Mouse (Mus musculus): ENCODE data around the gene Olfr855. TPM values are rescaled to one million over a fixed set of nuclear protein-coding genes. Genes with fewer than 3 reads are reported as not detected.

The Olfr855 gene
- total and polyA plus RNA-seq, 2 experiments, result not detected

DNA sequence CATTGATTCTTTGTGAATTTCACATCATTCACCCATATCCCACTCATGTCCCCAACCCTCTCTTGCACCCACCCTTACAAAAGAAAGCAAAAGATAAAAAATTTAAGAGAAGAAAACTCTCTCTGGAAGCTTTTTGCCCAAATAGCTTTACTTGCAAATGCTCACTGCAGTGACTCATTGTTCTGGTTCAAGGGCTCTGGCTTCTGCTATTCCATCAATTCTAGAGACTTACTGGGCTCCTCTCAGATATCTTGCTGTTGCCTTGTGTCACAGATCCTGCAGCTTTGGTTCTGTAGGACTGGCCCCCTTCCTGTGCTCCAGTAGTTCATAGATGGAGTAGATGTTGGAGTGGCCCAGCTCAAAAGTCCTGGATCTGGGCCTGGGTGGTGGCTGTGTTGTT is 47.2 kb downstream of the Olfr855 start:
- DNase-seq (ENCODE audit: extremely low read depth, low read depth, low spot score), result no peak
- no peaks in the 10 kb centered on the region; the same call in 1 of the 2 replicates for H3K79me2 ChIP-seq (ENCODE audit: control insufficient read depth, insufficient read depth, low read length)
- TF ChIP-seq CTCF (IDR thresholded peaks at IDR 0.05; ENCODE audit: low read depth, low read length), result no peak
- TF ChIP-seq POLR2A (IDR thresholded peaks at IDR 0.05; ENCODE audit: extremely low read depth, insufficient read depth, low read length), result no peak
- H3K4me3 ChIP-seq (ENCODE audit: insufficient read depth, low read depth, low read length), result no peak overlapping the region
- H3K36me3 ChIP-seq (ENCODE audit: control insufficient read depth, insufficient read depth, low read length), result peaks cover 6% of the 10 kb centered on the region
- no peaks in the 10 kb centered on the region for H3K4me1 ChIP-seq (ENCODE audit: control insufficient read depth, insufficient read depth, low read length)
- no peak overlapping the region for H3K9ac ChIP-seq (ENCODE audit: low read depth, low read length)
- H3K27me3 ChIP-seq (ENCODE audit: control insufficient read depth, insufficient read depth, low read length), result no peaks in the 10 kb centered on the region
- no peak overlapping the region for H3K27ac ChIP-seq (replicated peaks; ENCODE audit: insufficient read depth, low read depth, low read length)

Other genes with a start within 250 kb of the Olfr855 start
- gene Olfr845, start 246.2 kb upstream of the Olfr855 start, total RNA-seq (2014; rRNA removed), result not detected in 2 replicates
- gene Olfr845, start 246.2 kb upstream of the Olfr855 start, polyA plus RNA-seq (2012; rRNA removed), result not detected in 2 replicates
- gene Olfr846, start 218.6 kb upstream of the Olfr855 start, total RNA-seq (2014; rRNA removed), result not detected in 2 replicates
- not detected in 2 replicates for gene Olfr846, start 218.6 kb upstream of the Olfr855 start, polyA plus RNA-seq (2012; rRNA removed)
- gene Olfr847, start 203.9 kb upstream of the Olfr855 start, total RNA-seq (2014; rRNA removed), result not detected in 2 replicates
- not detected in 2 replicates for gene Olfr847, start 203.9 kb upstream of the Olfr855 start, polyA plus RNA-seq (2012; rRNA removed)
- not detected in 2 replicates for gene Olfr849, start 142.4 kb upstream of the Olfr855 start, total RNA-seq (2014; rRNA removed)
- gene Olfr849, start 142.4 kb upstream of the Olfr855 start, polyA plus RNA-seq (2012; rRNA removed), result not detected in 2 replicates
- not detected in 2 replicates for gene Olfr850, start 104.4 kb upstream of the Olfr855 start, total RNA-seq (2014; rRNA removed)
- gene Olfr850, start 104.4 kb upstream of the Olfr855 start, polyA plus RNA-seq (2012; rRNA removed), result not detected in 2 replicates
- not detected in 2 replicates for gene Olfr851, start 89.3 kb upstream of the Olfr855 start, total RNA-seq (2014; rRNA removed)
- gene Olfr851, start 89.3 kb upstream of the Olfr855 start, polyA plus RNA-seq (2012; rRNA removed), result not detected in 2 replicates
- gene Olfr853, start 41.5 kb upstream of the Olfr855 start, total RNA-seq (2014; rRNA removed), result not detected in 2 replicates
- not detected in 2 replicates for gene Olfr853, start 41.5 kb upstream of the Olfr855 start, polyA plus RNA-seq (2012; rRNA removed)
- gene Olfr854, start 15.2 kb upstream of the Olfr855 start, total RNA-seq (2014; rRNA removed), result not detected in 2 replicates
- not detected in 2 replicates for gene Olfr854, start 15.2 kb upstream of the Olfr855 start, polyA plus RNA-seq (2012; rRNA removed)
- gene Zfp317, start 39.5 kb downstream of the Olfr855 start, total RNA-seq (2014; rRNA removed), result 11.1 and 12.1 TPM in 2 replicates
- 3.1 and 3.2 TPM in 2 replicates for gene Zfp317, start 39.5 kb downstream of the Olfr855 start, polyA plus RNA-seq (2012; rRNA removed)
- not detected in 2 replicates for gene Olfr857, start 126.8 kb downstream of the Olfr855 start, total RNA-seq (2014; rRNA removed)
- not detected in 2 replicates for gene Olfr857, start 126.8 kb downstream of the Olfr855 start, polyA plus RNA-seq (2012; rRNA removed)
- gene Olfr58, start 197.7 kb downstream of the Olfr855 start, total RNA-seq (2014; rRNA removed), result not detected in 2 replicates
- not detected in 2 replicates for gene Olfr58, start 197.7 kb downstream of the Olfr855 start, polyA plus RNA-seq (2012; rRNA removed)
- gene Olfr859, start 222.3 kb downstream of the Olfr855 start, total RNA-seq (2014; rRNA removed), result not detected in 2 replicates
- not detected in 2 replicates for gene Olfr859, start 222.3 kb downstream of the Olfr855 start, polyA plus RNA-seq (2012; rRNA removed)

Data from liver, adult 2 months (tissue).